Mouse (Mus musculus) splenic B cell, adult 2 months (primary cell): ENCODE data around the gene Gpr35.

Source experiments
- DNase-seq: peaks from one replicate; pipeline ENCODE4 v3.0.0-alpha.2; 2011; ENCODE audit warnings: low read depth, low spot score
- H3K27me3 ChIP-seq: 2 replicates; pipeline ENCODE4 v1.6.1; 2012; ENCODE audit warnings: mild to moderate bottlenecking, low read length, moderate library complexity, mixed read lengths; ENCODE audit not compliant: control insufficient read depth, poor library complexity, insufficient read depth, severe bottlenecking
- H3K36me3 ChIP-seq: 2 replicates; pipeline ENCODE4 v1.6.1; 2012; ENCODE audit warnings: mild to moderate bottlenecking, low read length, moderate library complexity, mixed read lengths; ENCODE audit not compliant: control insufficient read depth, poor library complexity, insufficient read depth, severe bottlenecking

Gene Gpr35

GRCm38 (mm10) chr1:92988894-92989293, 38.2 kb downstream of the Gpr35 start:
- Histone ChIP-seq H3K36me3 (no peaks in the 10 kb centered on the region), H3K27me3 (no peaks in the 10 kb centered on the region)
- no peak for DNase-seq

GRCm38 (mm10) chr1:92989891-92990290, 39.2 kb downstream of the Gpr35 start:
- Histone ChIP-seq H3K36me3 (no peaks in the 10 kb centered on the region), H3K27me3 (no peaks in the 10 kb centered on the region)
- DNase-seq: no peak

GRCm38 (mm10) chr1:92992214-92992855, 41.7 kb downstream of the Gpr35 start:
- no peak for DNase-seq
- no peaks in the 10 kb centered on the region for H3K27me3 ChIP-seq
- no peaks in the 10 kb centered on the region for H3K36me3 ChIP-seq

- Histone ChIP-seq H3K36me3 (no peaks in the 10 kb centered on the region), H3K27me3 (no peaks in the 10 kb centered on the region)
- DNase-seq: peak; percentile 14
These were observed 42.2 kb downstream of the Gpr35 start for GRCm38 (mm10) chr1:92992880-92993279.

- Histone ChIP-seq H3K36me3 (no peaks in the 10 kb centered on the region), H3K27me3 (no peaks in the 10 kb centered on the region)
- no peak for DNase-seq
These were observed 55.4 kb downstream of the Gpr35 start, which contains the start of gene Aqp12 for GRCm38 (mm10) chr1:93006061-93006460. TSS of gene Aqp12 (plus strand) at chr1:93006334.

- DNase-seq: no peak
- Histone ChIP-seq H3K27me3 (no peaks in the 10 kb centered on the region), H3K36me3 (no peaks in the 10 kb centered on the region)
These were observed 58.5 kb downstream of the Gpr35 start for GRCm38 (mm10) chr1:93009196-93009595.

GRCm38 (mm10) chr1:93010731-93011130, 60.1 kb downstream of the Gpr35 start:
- H3K36me3 ChIP-seq: no peaks in the 10 kb centered on the region
- H3K27me3 ChIP-seq: no peaks in the 10 kb centered on the region
- DNase-seq: peak; percentile 32

- no peaks in the 10 kb centered on the region for H3K27me3 ChIP-seq
- DNase-seq: no peak
- no peaks in the 10 kb centered on the region for H3K36me3 ChIP-seq
These were observed 61.5 kb downstream of the Gpr35 start for GRCm38 (mm10) chr1:93012103-93012585.

- Histone ChIP-seq H3K36me3 (no peaks in the 10 kb centered on the region), H3K27me3 (no peaks in the 10 kb centered on the region)
- DNase-seq: no peak
These were observed 62.7 kb downstream of the Gpr35 start for GRCm38 (mm10) chr1:93013367-93013766.

GRCm38 (mm10) chr1:93014460-93014859, 63.8 kb downstream of the Gpr35 start:
- peak; percentile 58 for DNase-seq
- H3K36me3 ChIP-seq: no peaks in the 10 kb centered on the region
- H3K27me3 ChIP-seq: no peaks in the 10 kb centered on the region

- Histone ChIP-seq H3K36me3 (no peaks in the 10 kb centered on the region), H3K27me3 (no peaks in the 10 kb centered on the region)
- no peak for DNase-seq
These were observed 64.5 kb downstream of the Gpr35 start for GRCm38 (mm10) chr1:93015136-93015535.

GRCm38 (mm10) chr1:93018716-93019115, 68.1 kb downstream of the Gpr35 start:
- Histone ChIP-seq H3K36me3 (no peaks in the 10 kb centered on the region), H3K27me3 (no peaks in the 10 kb centered on the region)
- no peak for DNase-seq

GRCm38 (mm10) chr1:93020602-93021001, 69.9 kb downstream of the Gpr35 start:
- DNase-seq: no peak
- Histone ChIP-seq H3K27me3 (no peaks in the 10 kb centered on the region), H3K36me3 (no peaks in the 10 kb centered on the region)

GRCm38 (mm10) chr1:93026600-93026999, 75.9 kb downstream of the Gpr35 start:
- Histone ChIP-seq H3K36me3 (no peaks in the 10 kb centered on the region), H3K27me3 (no peaks in the 10 kb centered on the region)
- DNase-seq: no peak

GRCm38 (mm10) chr1:93029387-93029786, 78.7 kb downstream of the Gpr35 start:
- DNase-seq: no peak
- Histone ChIP-seq H3K36me3 (no peaks in the 10 kb centered on the region), H3K27me3 (no peaks in the 10 kb centered on the region)

GRCm38 (mm10) chr1:93030060-93030459, 79.4 kb downstream of the Gpr35 start:
- Histone ChIP-seq H3K36me3 (no peaks in the 10 kb centered on the region), H3K27me3 (no peaks in the 10 kb centered on the region)
- DNase-seq: no peak
